Mouse (Mus musculus) cerebellum, adult 2 months (tissue): ENCODE results near the gene Tmsb15a.

Experiments
- CTCF ChIP-seq: fragments of 200-500 bp; IDR thresholded peaks from 2 replicates; pipeline ENCODE4 v1.5.1; 2011; ENCODE audit warnings: low read depth, mild to moderate bottlenecking, control low read depth, low read length, moderate library complexity, borderline replicate concordance; ENCODE audit not compliant: insufficient read depth
- POLR2A ChIP-seq: fragments of 200-500 bp; IDR thresholded peaks from 2 replicates; pipeline ENCODE4 v1.6.1; 2011; ENCODE audit warnings: low read length, control low read depth, borderline replicate concordance; ENCODE audit not compliant: insufficient read depth

DNA sequence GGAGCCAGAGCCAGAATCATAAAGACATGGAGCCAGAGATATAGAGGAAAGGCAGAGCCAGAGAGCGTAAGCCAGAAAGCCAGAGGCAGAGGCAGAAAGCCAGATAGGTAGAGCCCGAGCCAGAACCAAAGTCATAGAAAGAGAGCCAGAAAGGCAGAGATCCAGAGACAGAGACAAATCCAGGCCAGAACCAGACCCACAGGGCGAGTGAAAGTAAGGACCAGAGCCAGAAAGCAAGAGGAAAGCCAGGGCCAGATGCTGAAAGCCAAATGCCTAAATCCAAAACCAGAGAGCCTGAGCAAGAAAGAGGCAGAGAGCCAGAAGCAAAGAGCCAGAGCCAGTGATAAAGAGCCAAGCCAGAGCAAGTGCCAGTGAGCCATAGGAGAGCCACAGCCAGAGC lies 37.3 kb downstream of the Tmsb15a start:
- TF ChIP-seq POLR2A (no peak), CTCF (no peak)
